Mouse (Mus musculus) heart, postnatal 10 days (tissue): ENCODE data around the gene Gart. TPM values are rescaled to one million over a fixed set of nuclear protein-coding genes. Genes with fewer than 3 reads are reported as not detected.
"Not testable (repeated sequence)": the region's sequence is repeated elsewhere in the genome, so short reads cannot be mapped to it uniquely, and the experiment has no call there.

ENCODE experiments used
- DNase-seq, 2 experiments: peaks; one replicate each; pipeline ENCODE4 v3.0.0; 2021
- intact Hi-C: fragments of 180-260 bp; cut with DNase I; formaldehyde crosslinking; loops from one replicate; pipeline ENCODE4 v1.15.1; 2025
- total RNA-seq, 2 experiments: library from RNA; stranded (reverse); gene quantifications; 2 replicates each; pipeline ENCODE4 v1.2.3; 2021

The Gart gene
- total RNA-seq, 2 experiments from 2014 or later: 56.2 to 63.4 TPM

DNA sequence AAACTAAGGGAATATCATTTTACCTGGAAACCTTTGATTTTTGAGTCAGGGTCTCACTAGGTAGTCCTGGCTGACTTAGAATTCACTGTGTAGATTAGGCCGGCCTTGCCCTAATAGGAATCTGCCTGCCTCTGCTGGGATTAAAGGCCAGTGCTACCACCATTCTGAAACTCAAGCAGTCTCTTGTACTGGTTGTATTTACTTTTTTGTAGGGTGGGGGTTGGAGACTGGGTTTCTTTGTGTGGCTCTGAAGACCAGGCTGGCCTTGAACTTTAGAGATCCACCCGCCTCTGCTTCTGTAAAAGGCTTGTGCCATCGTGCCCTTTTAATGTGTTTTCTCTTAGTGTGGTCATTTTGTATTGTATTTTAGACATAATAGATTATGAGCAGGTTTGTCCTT lies 2.5 kb upstream of the Gart start:
- no peak for DNase-seq
- intact Hi-C loops: loop anchor here (5.0 kb wide), 1 partner anchor 52 kb away; the partner anchor contains the start of gene Tmem50b

DNA sequence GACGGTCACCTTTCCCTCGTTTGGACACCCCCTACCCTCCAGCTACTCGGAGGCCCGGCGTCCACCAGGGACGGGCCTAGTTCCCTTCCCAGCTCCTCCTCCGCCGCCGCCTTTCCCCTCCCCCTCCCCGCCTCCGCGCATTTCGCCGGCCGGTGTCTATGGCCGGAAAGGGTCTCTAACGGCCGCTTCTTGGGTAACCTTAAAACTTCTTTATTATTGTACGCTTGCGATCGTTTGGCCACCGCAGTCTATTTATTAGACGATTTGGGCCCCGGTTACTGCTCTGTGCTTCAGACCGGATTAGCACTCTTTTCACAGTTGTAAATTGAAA lies 1.4 kb upstream of the Gart start:
- DNase-seq: peak; percentile 90 to 91
- intact Hi-C loops: loop anchor here (5.0 kb wide), 1 partner anchor 51 kb away; the partner anchor contains the start of gene Tmem50b

DNA sequence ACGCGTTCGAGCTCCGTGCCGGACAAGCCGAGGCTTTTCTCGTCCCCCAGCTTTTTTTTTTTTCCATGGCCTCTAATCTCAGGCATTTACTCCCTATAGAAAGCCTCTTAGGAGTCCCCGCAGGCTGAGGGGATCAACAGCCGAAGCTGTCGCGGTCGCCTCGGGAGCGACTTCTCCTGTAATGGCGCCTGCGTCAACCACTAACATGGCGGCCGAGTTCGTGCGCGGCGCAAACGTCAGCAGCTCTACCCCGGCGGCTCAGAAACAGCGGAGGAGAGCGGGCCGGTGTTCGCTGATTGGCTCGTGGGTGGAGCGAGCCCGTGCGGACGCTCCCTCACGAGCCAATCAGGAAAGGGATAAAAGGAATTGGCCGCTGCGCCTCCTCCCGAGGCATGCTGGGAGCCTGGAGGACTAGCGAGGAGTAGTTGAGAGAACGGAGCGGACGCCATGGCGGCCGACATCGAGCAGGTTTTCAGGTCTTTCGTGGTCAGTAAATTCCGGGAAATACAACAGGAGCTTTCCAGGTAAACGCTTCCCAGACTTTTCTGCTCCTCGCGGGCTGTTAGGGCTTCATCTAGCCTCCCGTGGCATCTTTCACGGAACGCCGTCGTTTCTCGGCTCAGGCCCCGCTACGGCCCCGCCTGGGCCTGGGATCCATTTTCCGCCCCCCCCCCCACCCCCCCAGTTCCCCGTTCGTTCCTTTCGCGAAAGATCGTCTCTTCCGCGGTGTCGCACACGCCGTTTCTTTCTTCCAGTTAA lies 888 bp upstream of the Gart start, which contains the start of gene Son:
Gene Son (plus strand): TSS at position 46 of the 759 bp plus-strand sequence.
- DNase-seq: peak; percentile 96 to 97
- intact Hi-C loops: loop anchor here (5.0 kb wide), 1 partner anchor 50 kb away; the partner anchor contains the start of gene Tmem50b

DNA sequence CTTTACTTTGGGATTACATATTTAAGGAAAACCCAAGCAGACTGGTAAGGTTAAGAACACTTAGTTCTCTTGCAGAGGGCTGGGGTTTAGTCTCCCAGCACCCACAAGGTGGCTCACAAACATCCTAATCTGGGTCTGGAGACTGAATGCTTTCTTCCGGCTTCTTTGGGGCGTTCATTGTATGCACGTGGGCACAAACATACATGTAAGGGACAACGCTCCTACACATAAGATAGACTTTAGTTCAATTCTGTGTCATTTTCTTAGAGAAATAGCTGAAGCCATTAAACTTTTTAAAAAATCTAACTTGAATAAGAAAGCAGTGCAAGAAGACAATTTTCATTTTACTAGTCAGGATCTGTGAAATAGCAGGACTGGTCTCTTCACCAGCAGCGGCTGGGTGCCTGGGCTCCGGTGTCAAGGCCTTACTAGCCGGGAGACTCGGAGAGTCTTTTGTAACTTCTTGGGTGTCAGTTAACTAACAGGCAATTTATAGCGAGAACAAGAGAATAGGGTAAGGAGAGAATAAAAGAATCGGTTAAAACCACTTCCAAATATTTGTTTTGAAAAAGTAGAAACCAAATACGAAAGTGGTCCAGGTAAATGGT lies 653 bp downstream of the Gart start:
- intact Hi-C loops: loop anchor here (5.0 kb wide), 1 partner anchor 49 kb away; the partner anchor contains the start of gene Tmem50b
- no peak for DNase-seq

DNA sequence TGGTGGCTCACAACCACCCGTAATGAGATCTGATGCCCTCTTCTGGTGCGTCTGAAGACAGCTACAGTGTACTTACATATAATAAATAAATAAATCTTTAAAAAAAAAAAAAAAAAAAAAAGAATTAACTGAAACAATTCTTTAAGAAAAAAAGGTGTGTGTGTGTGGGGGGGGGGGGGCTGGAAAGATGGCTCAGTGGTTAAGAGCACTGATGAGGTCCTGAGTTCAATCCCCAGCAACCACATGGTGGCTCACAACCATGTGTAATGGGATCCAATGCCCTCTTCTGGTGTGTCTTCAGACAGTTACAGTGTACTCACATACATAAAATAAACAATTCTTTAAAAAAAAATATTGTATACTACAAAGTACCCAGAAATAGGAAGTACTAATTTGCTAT lies 1.3 kb downstream of the Gart start:
- not testable (repeated sequence) for DNase-seq
- intact Hi-C loops: loop anchor here (5.0 kb wide), 1 partner anchor 48 kb away; the partner anchor contains the start of gene Tmem50b

DNA sequence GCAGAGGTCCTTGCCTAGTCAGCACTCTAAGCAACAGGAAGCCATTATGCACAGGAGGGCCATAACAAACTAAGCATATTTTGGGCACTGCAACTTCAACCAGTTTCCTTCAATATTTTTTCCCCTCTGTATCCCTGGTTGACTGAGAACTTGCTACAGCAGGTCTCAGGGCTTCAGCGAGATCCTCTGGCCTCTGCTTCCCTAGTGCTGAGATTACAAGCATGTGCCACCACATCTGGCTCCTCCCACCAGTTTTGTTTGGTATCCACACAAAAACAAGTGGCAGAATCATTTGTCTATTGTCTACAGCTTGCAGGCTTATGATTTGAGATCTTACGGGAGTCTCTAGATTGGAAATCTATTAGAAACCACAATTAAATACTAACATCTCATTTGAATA lies 1.9 kb downstream of the Gart start:
- intact Hi-C loops: loop anchor here (5.0 kb wide), 1 partner anchor 48 kb away; the partner anchor contains the start of gene Tmem50b
- no peak for DNase-seq

DNA sequence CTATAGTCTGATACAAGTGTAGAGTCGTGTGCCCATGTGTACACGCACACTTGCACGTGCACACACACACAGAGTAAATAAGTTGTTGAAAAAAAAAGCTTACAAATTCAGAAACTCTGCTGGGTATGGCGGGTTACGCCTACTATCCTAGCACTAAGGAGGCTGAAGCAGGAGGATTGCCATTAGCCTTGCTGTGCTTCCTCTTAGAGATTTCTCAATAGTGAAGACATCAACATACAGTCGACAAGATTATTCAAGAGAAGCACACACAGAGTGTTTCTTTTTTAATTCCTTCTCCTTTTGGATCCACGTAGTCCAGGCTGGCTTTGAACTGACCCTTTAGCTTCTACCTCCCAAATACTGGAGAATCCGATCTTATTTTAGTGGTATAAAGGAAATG lies 6.6 kb downstream of the Gart start:
- no peak for DNase-seq
- intact Hi-C loops: no loop called here

DNA sequence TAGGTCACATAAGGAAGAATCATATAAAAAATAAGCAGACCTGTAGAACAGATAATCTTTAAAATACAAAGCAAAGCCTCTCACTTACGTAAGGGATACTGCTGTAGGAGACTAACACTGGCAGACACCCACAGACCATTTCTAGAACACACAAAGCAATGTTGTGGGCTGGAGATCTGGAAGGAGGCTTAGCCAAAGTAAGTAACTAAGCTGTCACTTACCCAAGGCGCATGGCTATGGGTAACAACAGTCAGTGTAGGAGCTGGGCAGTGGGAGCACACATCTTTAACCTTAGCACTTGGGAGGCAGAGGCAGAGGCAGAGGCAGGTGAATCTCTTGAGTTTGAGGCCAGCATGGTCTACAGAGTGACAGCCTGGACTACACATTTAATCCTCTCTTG lies 7.1 kb downstream of the Gart start:
- intact Hi-C loops: no loop called here
- no peak for DNase-seq

DNA sequence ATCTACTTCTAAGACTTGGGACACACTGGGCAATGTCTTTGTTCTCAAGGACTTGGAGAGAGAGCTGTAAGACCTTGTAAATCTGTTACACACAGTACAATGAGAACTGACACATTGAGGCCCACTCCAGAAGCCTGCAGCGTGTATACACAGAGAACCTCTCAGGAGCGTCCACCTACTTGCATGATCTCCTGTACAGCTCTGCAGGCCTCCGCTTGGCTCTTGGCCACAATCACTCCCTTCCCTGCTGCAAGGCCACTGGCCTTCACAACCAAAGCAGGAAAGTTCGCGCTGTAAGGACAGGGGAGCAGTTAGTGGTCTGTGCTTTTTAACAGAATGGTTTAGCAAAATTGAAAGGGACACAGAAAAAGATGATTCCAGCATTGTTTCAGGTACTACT lies 7.6 kb downstream of the Gart start:
- no peak for DNase-seq
- intact Hi-C loops: no loop called here

DNA sequence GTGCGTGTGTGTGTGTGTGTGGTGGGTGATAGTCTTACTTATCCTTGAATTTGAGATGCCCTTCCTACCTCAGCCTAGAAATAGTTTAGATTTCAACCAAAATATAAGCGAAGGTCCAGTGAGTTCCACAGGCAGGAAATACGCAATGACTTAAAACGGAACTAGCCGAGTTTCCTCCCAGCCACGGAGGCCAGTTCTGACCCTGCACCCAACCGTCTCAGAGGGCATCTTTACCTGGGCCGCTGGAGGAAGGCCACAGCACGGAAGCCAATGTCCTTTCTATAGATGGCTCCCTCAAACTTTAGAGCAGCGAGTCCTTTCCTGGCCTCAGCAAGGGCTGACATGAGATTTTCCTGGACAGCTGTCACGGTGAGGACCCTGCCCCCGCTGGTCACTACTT lies 13.1 kb downstream of the Gart start:
- no peak for DNase-seq
- intact Hi-C loops: loop anchor here (5.0 kb wide), 1 partner anchor 121 kb away; no protein-coding TSS in a partner anchor

DNA sequence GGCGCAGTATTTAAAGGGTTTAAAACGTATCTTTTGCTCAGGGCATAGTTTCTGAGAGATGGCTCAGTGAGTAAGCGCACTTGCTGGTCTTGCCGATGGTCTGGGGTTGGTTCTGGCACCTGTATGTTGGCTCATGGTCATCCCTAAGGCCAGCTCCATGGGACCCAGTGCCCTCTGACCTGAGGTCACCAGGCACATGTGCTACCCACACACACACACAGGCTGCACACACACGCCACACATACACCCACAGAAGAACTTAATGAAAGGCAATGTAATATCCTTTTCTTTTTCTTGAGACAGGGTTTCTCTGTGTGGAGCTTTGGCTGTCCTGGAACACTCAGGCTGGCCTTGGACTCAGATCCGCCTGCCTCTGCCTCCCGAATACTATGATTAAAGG lies 13.8 kb downstream of the Gart start:
- intact Hi-C loops: loop anchor here (5.0 kb wide), 1 partner anchor 121 kb away; no protein-coding TSS in a partner anchor
- DNase-seq: no peak

DNA sequence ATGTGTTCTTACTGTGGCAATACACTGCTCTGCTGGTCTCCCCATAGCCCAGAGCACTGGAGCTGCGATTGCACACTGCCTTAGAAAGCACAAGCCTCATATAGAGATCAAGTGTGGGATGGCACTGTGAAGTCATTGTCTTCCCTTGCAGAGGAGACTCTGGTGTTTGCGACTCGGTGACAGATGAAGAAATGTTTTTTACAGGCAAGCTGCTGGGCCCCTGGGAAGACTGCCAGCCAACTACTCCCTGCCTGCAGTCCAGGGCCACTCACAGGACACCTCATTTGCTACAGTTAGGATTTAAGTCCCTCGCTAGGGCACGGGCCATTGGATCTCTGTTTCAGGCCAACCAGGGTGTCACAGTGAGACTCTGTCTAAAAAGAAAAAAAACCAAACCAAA lies 14.3 kb downstream of the Gart start:
- intact Hi-C loops: loop anchor here (5.0 kb wide), 1 partner anchor 120 kb away; no protein-coding TSS in a partner anchor
- DNase-seq: no peak

DNA sequence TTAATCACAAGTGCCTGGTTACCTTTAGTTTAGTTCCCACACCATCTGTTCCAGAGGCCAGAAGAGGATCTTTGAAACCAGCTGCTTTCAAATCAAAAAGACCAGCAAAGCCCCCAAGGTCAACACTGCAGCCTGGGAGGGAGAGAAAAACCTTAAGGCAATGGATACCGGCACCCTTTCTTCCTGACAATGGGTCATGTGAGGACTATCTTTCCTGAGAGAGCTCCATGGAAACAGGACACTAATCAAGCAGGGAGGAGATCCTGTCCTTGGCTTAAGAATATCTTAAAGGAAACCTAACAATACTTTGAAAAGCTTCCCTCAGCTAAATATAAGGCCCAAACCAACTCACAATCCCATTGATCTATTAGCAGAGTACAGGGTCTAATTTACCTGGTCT lies 16.2 kb downstream of the Gart start:
- intact Hi-C loops: loop anchor here (5.0 kb wide), 1 partner anchor 118 kb away; no protein-coding TSS in a partner anchor
- DNase-seq: no peak

DNA sequence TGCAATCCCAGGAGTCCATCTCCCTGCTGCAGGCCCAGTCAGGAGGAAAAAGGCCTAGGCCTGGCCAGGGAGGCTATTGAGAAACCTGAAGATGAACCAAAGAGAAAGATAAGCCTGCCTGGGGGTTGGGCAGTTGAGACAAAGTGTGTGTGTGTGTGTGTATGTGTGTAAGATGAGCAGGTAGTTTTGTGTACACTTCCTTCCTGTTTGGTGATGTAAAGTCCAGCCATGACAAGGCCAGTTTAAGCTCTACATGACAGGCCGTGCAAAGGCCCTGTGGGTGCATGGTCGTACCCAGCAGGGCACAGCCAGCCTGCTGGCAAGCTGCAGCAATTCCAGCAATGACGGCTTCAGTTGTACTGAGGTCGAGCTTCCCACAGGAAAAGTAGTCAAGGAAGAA lies 17.0 kb downstream of the Gart start:
- no peak for DNase-seq
- intact Hi-C loops: loop anchor here (5.0 kb wide), 1 partner anchor 117 kb away; no protein-coding TSS in a partner anchor

DNA sequence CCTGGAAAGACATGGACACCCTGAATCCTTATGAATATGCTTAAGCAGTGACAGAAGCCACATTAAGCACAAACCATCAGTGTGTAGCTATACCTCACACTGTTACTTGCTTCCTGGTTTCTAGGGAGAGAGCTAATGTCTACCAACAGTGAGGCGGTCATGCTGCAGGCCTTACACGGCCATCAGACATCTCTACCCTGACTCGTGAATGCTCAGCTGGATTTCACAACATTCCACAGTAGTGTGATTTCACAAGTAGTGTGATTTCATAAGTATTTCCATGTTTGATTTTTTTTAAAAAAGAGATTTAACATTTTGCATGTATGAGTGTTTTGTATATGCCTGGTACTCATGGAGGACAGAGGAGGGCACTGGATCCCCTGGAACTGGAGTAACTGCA lies 18.1 kb downstream of the Gart start:
- intact Hi-C loops: no loop called here
- no peak for DNase-seq

DNA sequence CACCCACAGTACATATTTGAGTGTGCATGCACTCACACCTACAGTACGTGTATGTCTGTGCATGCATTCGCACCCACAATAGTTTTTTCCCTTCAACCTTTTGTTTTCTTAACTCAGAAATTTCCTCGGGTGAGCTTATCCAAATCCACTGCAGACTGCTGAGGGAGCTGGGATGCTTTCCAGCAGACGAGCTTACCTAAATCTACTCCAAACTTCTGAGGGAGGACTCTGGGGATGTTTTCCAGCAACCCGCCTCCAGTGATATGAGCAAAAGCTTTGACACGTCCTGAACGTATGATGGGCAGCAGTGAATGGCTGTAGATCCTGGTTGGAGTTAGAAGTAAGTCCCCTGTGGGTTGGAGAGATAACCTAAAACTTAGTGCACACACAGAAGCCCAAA lies 18.9 kb downstream of the Gart start:
- intact Hi-C loops: no loop called here

DNA sequence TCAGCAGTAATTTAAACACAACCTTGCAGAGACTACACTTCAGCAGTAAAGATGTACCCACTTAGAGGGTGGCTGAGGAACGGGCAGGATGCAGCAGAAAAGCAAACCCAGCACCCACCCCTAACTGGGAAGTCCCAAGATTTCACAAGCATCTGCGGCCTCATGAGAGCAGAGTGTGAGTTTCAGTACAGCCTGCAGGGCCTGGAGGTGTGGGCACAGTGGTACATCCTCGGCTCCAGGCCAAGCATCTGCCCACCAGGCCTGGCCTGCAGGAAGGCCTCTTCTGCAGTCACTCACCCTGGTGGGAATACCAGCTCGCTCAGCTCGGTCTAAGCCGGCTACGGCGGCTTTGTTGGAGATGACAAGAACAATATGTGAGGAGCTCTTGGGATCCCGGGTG lies 23.7 kb downstream of the Gart start:
- intact Hi-C loops: no loop called here
- DNase-seq: no peak

More for the DNA sequence above, 18.9 kb downstream of the Gart start:
- DNase-seq: no peak

DNA sequence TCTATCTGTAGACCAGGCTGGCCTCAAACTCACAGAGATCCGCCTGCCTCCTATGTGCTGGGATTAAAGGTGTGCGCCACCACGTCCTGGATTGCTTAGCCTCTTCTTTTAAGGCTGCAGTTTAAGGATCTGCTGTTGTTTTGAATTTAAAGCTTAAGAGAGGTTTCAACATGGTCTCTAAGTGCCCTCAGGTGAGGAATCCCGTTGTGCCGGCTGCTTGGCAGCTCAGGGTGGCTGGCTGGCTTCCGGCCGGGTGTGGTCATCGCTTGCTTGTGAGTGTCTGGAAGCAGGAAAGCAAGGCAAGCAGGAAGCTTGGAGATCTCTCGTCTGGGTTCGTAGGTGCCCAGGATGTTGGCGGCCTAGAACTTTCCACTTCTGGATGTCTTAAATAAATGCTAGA lies 25.8 kb downstream of the Gart start:
- intact Hi-C loops: no loop called here
- DNase-seq: no peak

DNA sequence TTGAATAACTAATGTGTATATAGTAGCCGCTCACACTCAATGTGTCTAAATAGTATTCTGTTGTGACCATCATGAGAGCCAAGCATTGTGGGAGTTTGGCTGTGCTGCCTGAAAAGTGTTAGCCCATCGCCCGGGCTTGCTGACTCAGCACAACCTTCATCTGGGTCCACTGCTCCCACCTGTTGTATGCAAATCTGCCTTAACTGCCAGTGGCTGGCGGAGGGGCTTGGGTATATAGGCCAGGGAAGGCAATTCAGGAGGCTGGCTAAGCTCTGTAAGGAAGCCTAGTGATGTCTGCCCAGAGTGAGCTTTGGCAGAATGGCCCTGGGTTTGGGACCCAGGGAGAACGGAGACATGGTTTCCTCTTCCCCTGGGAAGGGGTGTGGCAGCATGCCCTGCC lies 26.6 kb downstream of the Gart start:
- DNase-seq: no peak
- intact Hi-C loops: no loop called here

DNA sequence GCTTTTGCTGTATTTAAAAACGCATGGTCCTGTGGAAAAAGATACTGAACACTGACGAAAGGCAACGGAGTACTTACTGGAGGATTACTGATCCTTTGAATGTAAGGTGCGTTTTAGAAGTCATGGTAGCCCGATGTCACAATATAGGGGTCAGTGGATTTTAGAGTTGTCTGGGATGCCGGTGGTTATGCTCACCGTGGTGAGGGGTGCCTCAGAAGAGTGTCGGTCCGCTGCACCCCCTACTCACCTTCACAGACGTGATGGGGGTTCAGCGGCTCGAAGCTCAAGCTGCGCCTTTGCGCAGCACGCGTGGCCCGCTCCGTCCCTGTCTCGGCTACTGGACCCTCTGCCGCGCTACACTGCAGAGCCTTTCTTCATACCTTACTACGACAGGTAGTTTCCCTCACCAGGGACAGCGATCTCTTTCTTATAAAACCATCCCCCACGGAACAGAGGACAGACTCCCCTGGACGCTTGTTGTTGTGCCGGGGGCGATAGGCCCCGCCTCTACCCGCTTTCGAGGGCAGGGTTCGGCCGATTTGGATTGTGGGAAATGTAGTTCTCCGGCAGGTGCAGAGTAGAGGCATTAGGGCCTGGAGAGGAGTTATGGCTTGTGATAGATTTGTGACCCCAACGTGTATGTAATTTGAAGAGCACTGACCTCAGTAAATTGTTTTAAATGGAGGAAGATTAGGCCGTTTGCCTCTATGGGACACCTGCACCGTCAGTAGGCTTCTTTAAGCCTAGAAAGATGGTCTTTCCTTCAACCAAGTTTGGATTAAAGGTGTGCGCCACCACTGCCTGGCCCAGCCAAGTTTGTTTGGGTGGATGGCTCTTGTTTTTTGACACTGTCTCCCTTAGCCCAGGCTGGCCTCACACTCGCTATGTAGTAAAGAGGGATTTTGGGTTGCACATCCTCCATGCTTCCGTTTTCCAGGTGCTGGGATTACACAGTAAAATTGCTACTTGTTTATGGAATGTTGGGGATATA lies 27.9 kb downstream of the Gart start, which contains the start of gene Dnajc28:
Gene Dnajc28 (minus strand): TSS at position 516 of the 991 bp plus-strand sequence.
- peak; percentile 84 for DNase-seq
- intact Hi-C loops: no loop called here
